Mouse (Mus musculus) B cell, adult 62 days (primary cell): ENCODE measurements around the gene Tas2r129. TPM values are rescaled to one million over a fixed set of nuclear protein-coding genes. Genes with fewer than 3 reads are reported as not detected.

Experiments used
- total RNA-seq: library from RNA; stranded (reverse); gene quantifications from 4 replicates; pipeline ENCODE4 v1.2.4, GENCODE M21; 2023

Tas2r129 gene
- total RNA-seq = not detected in 4 replicates

GRCm38 (mm10) chr6:132950802-132951201, at the start of gene Tas2r129:
Tas2r129 (plus strand) TSS chr6:132951102.

DNA sequence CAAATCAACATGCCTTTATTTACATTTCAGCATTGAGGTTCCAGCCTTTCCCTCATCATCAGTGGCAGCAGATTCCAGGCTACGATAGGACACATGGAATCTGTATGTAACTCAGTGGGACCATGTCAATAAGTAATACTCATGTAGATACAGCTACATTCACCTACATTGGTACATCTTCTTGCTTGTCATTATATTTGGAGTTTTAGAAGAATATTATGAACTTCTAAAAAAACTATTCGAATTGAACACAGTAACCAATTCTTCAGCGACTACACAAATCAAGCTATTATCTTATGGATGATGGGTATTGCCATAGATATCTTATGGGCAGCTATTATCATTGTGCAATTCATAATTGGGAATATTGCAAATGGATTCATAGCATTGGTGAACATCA, 41.6 kb upstream of the Tas2r129 start, which contains the start of gene Tas2r125:
Gene Tas2r125 (plus strand): TSS at position 301 of the 400 bp plus-strand sequence.

DNA sequence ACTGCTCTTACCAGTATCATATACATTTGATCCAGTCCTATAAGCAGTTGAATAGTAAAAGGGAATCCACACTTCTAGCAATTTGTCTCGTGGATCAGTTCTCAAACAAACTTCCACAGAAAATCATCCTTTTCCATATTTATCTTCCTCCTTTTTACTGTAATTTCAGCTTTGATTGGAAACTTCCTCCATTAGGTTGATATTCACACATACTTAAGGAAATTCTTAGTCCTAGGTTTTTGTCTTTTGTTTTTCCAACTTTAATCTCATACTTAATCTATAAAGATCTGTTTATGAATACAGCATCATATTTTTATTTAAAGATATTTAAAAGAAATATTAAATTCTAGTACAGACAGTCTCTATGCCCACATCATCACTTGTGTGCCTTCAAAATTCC, 6.9 kb downstream of the Tas2r129 start, which contains the start of gene Tas2r131:
Gene Tas2r131 (minus strand): TSS at position 101 of the 400 bp plus-strand sequence.

DNA sequence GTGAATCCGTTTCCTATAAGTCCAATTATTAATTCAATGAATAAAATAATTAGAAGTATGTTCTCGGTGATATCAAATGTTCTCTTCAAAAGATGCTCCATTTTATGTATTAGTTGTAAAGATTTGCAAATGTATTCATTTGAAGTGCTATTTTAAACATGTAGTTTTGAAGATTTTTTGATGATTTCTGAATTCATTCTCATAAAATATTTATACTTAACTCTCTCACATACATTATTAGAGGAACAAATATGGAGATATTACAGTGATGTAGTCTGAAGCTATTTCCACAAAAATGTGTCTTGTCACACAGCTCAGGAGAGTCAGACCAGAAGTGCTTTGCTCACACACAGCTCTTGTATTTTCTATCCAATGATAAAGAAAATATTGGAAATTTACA, 30.0 kb downstream of the Tas2r129 start, which contains the start of gene Tas2r109:
Gene Tas2r109 (minus strand): TSS at position 101 of the 400 bp plus-strand sequence.

Other genes with a start within 250 kb of the Tas2r129 start
- not detected in 4 replicates for gene Tas2r122, start 239.2 kb upstream of the Tas2r129 start, total RNA-seq
- gene Tas2r115, start 213.1 kb upstream of the Tas2r129 start, total RNA-seq = not detected in 4 replicates
- gene Tas2r124, start 196.4 kb upstream of the Tas2r129 start, total RNA-seq = not detected in 4 replicates
- gene Tas2r102, start 189.0 kb upstream of the Tas2r129 start, total RNA-seq = not detected in 4 replicates
- not detected in 4 replicates for gene Tas2r136, start 172.9 kb upstream of the Tas2r129 start, total RNA-seq
- not detected in 4 replicates for gene Tas2r117, start 148.3 kb upstream of the Tas2r129 start, total RNA-seq
- not detected in 4 replicates for gene Tas2r123, start 104.0 kb upstream of the Tas2r129 start, total RNA-seq
- gene Tas2r116, start 95.7 kb upstream of the Tas2r129 start, total RNA-seq = not detected in 4 replicates
- not detected in 4 replicates for gene Tas2r110, start 83.1 kb upstream of the Tas2r129 start, total RNA-seq
- not detected in 4 replicates for gene Tas2r113, start 58.1 kb upstream of the Tas2r129 start, total RNA-seq
- not detected in 4 replicates for gene Tas2r125, start 41.5 kb upstream of the Tas2r129 start, total RNA-seq
- gene Tas2r131, start 6.8 kb downstream of the Tas2r129 start, total RNA-seq = not detected in 4 replicates
- not detected in 4 replicates for gene Tas2r109, start 29.9 kb downstream of the Tas2r129 start, total RNA-seq
- gene Tas2r103, start 86.0 kb downstream of the Tas2r129 start, total RNA-seq = not detected in 4 replicates
- gene Tas2r140, start 104.7 kb downstream of the Tas2r129 start, total RNA-seq = not detected in 4 replicates
- gene Smim10l1, start 153.8 kb downstream of the Tas2r129 start, total RNA-seq = 10.5 to 15.0 TPM (median 14.4 TPM) in 4 replicates